Mouse (Mus musculus): Measurements from ENCODE around the gene Cplx2. TPM values are rescaled to one million over a fixed set of nuclear protein-coding genes. Genes with fewer than 3 reads are reported as not detected.

The Cplx2 gene
- polyA plus RNA-seq, 2 experiments = 5.5 to 10.9 TPM

GRCm38 (mm10) chr13:54326686-54327447 lies 44.3 kb upstream of the Cplx2 start:
- no peaks in the 10 kb centered on the region for H3K9me3 ChIP-seq (ENCODE audit: control insufficient read depth, low read length)
- no peak overlapping the region for H3K27ac ChIP-seq (replicated peaks; ENCODE audit: low read depth, low read length)
- no peak overlapping the region for H3K9ac ChIP-seq (ENCODE audit: low read depth, low read length, severe bottlenecking)
- WGBS = 84% methylated on average over 5 of the region's 6 CpGs
- no peak for TF ChIP-seq POLR2A (IDR thresholded peaks at IDR 0.05; ENCODE audit: borderline replicate concordance, extremely low read depth, insufficient read depth, insufficient read length)
- ATAC-seq (ENCODE audit: low FRiP score, low read depth) (no peak), DNase-seq (ENCODE audit: low spot score) (no peak)
- no peaks in the 10 kb centered on the region for H3K36me3 ChIP-seq (ENCODE audit: control insufficient read depth, insufficient read depth, low read length)
- H3K4me1 ChIP-seq (ENCODE audit: control insufficient read depth, insufficient read depth, low read length) = peaks cover 21% of the 10 kb centered on the region
- H3K4me3 ChIP-seq (replicated peaks; ENCODE audit: low read length) = no peak overlapping the region
- H3K4me2 ChIP-seq (replicated peaks; ENCODE audit: low read depth, low read length, severe bottlenecking) = no peak overlapping the region
- H3K27me3 ChIP-seq (ENCODE audit: control insufficient read depth, insufficient read depth, low read length) = no peaks in the 10 kb centered on the region

GRCm38 (mm10) chr13:54328029-54328428 lies 43.1 kb upstream of the Cplx2 start:
- Histone ChIP-seq H3K4me2 (replicated peaks; ENCODE audit: low read depth, low read length, severe bottlenecking) (no peak overlapping the region), H3K9ac (ENCODE audit: low read depth, low read length, severe bottlenecking) (no peak overlapping the region), H3K4me3 (replicated peaks; ENCODE audit: low read length) (no peak overlapping the region), H3K9me3 (ENCODE audit: control insufficient read depth, low read length) (no peaks in the 10 kb centered on the region), H3K27ac (replicated peaks; ENCODE audit: low read depth, low read length) (no peak overlapping the region), H3K27me3 (ENCODE audit: control insufficient read depth, insufficient read depth, low read length) (no peaks in the 10 kb centered on the region), H3K4me1 (ENCODE audit: control insufficient read depth, insufficient read depth, low read length) (peaks cover 33% of the 10 kb centered on the region), H3K36me3 (ENCODE audit: control insufficient read depth, insufficient read depth, low read length) (no peaks in the 10 kb centered on the region)
- ATAC-seq (ENCODE audit: low FRiP score, low read depth) (no peak), DNase-seq (ENCODE audit: low spot score) (no peak)
- no peak for TF ChIP-seq POLR2A (IDR thresholded peaks at IDR 0.05; ENCODE audit: borderline replicate concordance, extremely low read depth, insufficient read depth, insufficient read length)
- WGBS = 44% methylated on average over 1 of the region's 1 CpGs

GRCm38 (mm10) chr13:54328954-54329490 lies 42.1 kb upstream of the Cplx2 start:
- no peaks in the 10 kb centered on the region for H3K27me3 ChIP-seq (ENCODE audit: control insufficient read depth, insufficient read depth, low read length)
- no peak overlapping the region for H3K9ac ChIP-seq (ENCODE audit: low read depth, low read length, severe bottlenecking)
- no peak for ATAC-seq (ENCODE audit: low FRiP score, low read depth)
- H3K4me3 ChIP-seq (replicated peaks; ENCODE audit: low read length) = no peak overlapping the region
- no peak for TF ChIP-seq POLR2A (IDR thresholded peaks at IDR 0.05; ENCODE audit: borderline replicate concordance, extremely low read depth, insufficient read depth, insufficient read length)
- DNase-seq (ENCODE audit: low spot score) = no peak
- H3K27ac ChIP-seq (replicated peaks; ENCODE audit: low read depth, low read length) = no peak overlapping the region
- H3K9me3 ChIP-seq (ENCODE audit: control insufficient read depth, low read length) = no peaks in the 10 kb centered on the region
- H3K4me1 ChIP-seq (ENCODE audit: control insufficient read depth, insufficient read depth, low read length) = peaks cover 40% of the 10 kb centered on the region
- WGBS = 43% methylated on average over 8 of the region's 8 CpGs
- H3K4me2 ChIP-seq (replicated peaks; ENCODE audit: low read depth, low read length, severe bottlenecking) = no peak overlapping the region
- H3K36me3 ChIP-seq (ENCODE audit: control insufficient read depth, insufficient read depth, low read length) = no peaks in the 10 kb centered on the region

- TF ChIP-seq POLR2A (IDR thresholded peaks at IDR 0.05; ENCODE audit: borderline replicate concordance, extremely low read depth, insufficient read depth, insufficient read length) = no peak
- peak; percentile 90 for DNase-seq (ENCODE audit: low spot score)
- 50% methylated on average over 22 of the region's 22 CpGs for WGBS
- Histone ChIP-seq H3K27ac (replicated peaks; ENCODE audit: low read depth, low read length) (peak overlapping the region; percentile 84), H3K4me2 (replicated peaks; ENCODE audit: low read depth, low read length, severe bottlenecking) (no peak overlapping the region), H3K9ac (ENCODE audit: low read depth, low read length, severe bottlenecking) (no peak overlapping the region), H3K27me3 (ENCODE audit: control insufficient read depth, insufficient read depth, low read length) (no peaks in the 10 kb centered on the region), H3K9me3 (ENCODE audit: control insufficient read depth, low read length) (no peaks in the 10 kb centered on the region), H3K36me3 (ENCODE audit: control insufficient read depth, insufficient read depth, low read length) (no peaks in the 10 kb centered on the region), H3K4me1 (ENCODE audit: control insufficient read depth, insufficient read depth, low read length) (peaks cover 40% of the 10 kb centered on the region), H3K4me3 (replicated peaks; ENCODE audit: low read length) (no peak overlapping the region)
- peak; percentile 92 for ATAC-seq (ENCODE audit: low FRiP score, low read depth)
Measured at GRCm38 (mm10) chr13:54331825-54332675, 39.1 kb upstream of the Cplx2 start.

GRCm38 (mm10) chr13:54332921-54333477 lies 38.1 kb upstream of the Cplx2 start:
- DNase-seq (ENCODE audit: low spot score) (peak; percentile 24), ATAC-seq (ENCODE audit: low FRiP score, low read depth) (no peak; the same call in 1 of the 2 replicates)
- Histone ChIP-seq H3K36me3 (ENCODE audit: control insufficient read depth, insufficient read depth, low read length) (no peaks in the 10 kb centered on the region), H3K9ac (ENCODE audit: low read depth, low read length, severe bottlenecking) (no peak overlapping the region), H3K4me1 (ENCODE audit: control insufficient read depth, insufficient read depth, low read length) (peaks cover 40% of the 10 kb centered on the region), H3K9me3 (ENCODE audit: control insufficient read depth, low read length) (no peaks in the 10 kb centered on the region), H3K4me2 (replicated peaks; ENCODE audit: low read depth, low read length, severe bottlenecking) (peak overlapping the region; percentile 21), H3K4me3 (replicated peaks; ENCODE audit: low read length) (no peak overlapping the region), H3K27me3 (ENCODE audit: control insufficient read depth, insufficient read depth, low read length) (no peaks in the 10 kb centered on the region), H3K27ac (replicated peaks; ENCODE audit: low read depth, low read length) (peak overlapping the region; percentile 84)
- 28% methylated on average over 7 of the region's 8 CpGs for WGBS
- no peak for TF ChIP-seq POLR2A (IDR thresholded peaks at IDR 0.05; ENCODE audit: borderline replicate concordance, extremely low read depth, insufficient read depth, insufficient read length)

Data from limb, embryonic 14.5 days (tissue).